Mouse (Mus musculus) heart, postnatal 0 days (tissue): ENCODE results near the gene Zdhhc21.

Experiments
- CTCF ChIP-seq: IDR thresholded peaks from 2 replicates; pipeline ENCODE4 v1.5.1; 2016; ENCODE audit warnings: antibody characterized with exemption, control low read depth, low read depth
- EP300 ChIP-seq: IDR thresholded peaks from 2 replicates; pipeline ENCODE4 v1.6.1; 2016; ENCODE audit warnings: antibody characterized with exemption, low read depth

DNA sequence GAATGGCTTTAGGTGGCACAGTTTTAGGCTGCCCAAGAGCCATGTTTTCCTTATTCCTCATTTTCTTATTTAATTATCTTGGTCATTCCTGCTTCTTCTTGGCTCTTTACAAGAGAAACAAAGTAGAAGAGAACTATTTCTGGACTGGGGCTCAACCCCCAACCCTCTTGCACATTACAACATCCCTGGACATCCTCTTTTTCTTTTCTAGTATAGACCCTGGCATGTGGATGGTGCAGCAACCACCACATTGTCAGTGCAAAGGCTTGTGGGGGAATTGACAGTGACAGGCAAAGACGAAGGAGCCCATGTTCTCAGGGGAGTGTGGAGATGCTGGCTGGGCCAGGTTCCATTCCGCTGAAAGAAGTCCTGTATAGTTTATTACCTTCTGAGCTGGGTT is 16.9 kb upstream of the Zdhhc21 start:
- no peak for TF ChIP-seq CTCF
- TF ChIP-seq EP300: no peak
